Mouse (Mus musculus) ES-E14 (cell line): ENCODE measurements at regions not wholly inside any gene's neighbourhood (a gene's known extent, or its start where the extent isn't known, plus 50 kb on each side); places are given as distances from the start of the nearest gene placed in this dataset.

Experiments used
- DNase-seq: peaks from one replicate; pipeline ENCODE4 v3.0.0-alpha.2; 2013; ENCODE audit warnings: low read depth, low spot score
- H3K27ac ChIP-seq: 2 replicates; pipeline ENCODE4 v1.5.1; 2012; ENCODE audit warnings: low read depth, mild to moderate bottlenecking, low read length, moderate library complexity, mixed read lengths; ENCODE audit not compliant: poor library complexity, insufficient read depth, severe bottlenecking
- H3K36me3 ChIP-seq: 2 replicates; pipeline ENCODE4 v1.6.1; 2012; ENCODE audit warnings: mild to moderate bottlenecking, low read length, moderate library complexity, mixed read lengths; ENCODE audit not compliant: control insufficient read depth, poor library complexity, insufficient read depth, severe bottlenecking
- H3K4me1 ChIP-seq, 2 experiments: fragments of 150-350 bp in 1 of 2; sonication (generic) in 1 of 2; 2 replicates each; pipeline ENCODE4 v1.6.1; 2012; ENCODE audit warnings: low read length in 2 of 2, mild to moderate bottlenecking in 1 of 2, mixed read lengths in 1 of 2; ENCODE audit not compliant: control insufficient read depth in 2 of 2, insufficient read depth in 2 of 2, poor library complexity in 1 of 2
- H3K4me3 ChIP-seq, 2 experiments: fragments of 150-350 bp in 1 of 2; sonication (generic) in 1 of 2; 2 replicates each; pipeline ENCODE4 v1.5.1; 2012; ENCODE audit warnings: low read length in 2 of 2, low read depth in 1 of 2, mild to moderate bottlenecking in 1 of 2, mixed read lengths in 1 of 2; ENCODE audit not compliant: insufficient read depth in 1 of 2, poor library complexity in 1 of 2, severe bottlenecking in 1 of 2
- H3K9ac ChIP-seq: 2 replicates; pipeline ENCODE4 v1.6.1; 2012; ENCODE audit warnings: low read depth, mild to moderate bottlenecking, low read length, mixed read lengths; ENCODE audit not compliant: poor library complexity, insufficient read depth, severe bottlenecking
- H3K9me3 ChIP-seq: fragments of 150-350 bp; sonication (generic); 2 replicates; pipeline ENCODE4 v1.6.1; 2012; ENCODE audit warnings: low read depth, mild to moderate bottlenecking, low read length; ENCODE audit not compliant: control insufficient read depth, insufficient read depth
- CHD2 ChIP-seq: IDR thresholded peaks from 2 replicates; pipeline ENCODE4 v1.6.1; 2014; ENCODE audit warnings: mild to moderate bottlenecking, low read depth, low read length, inconsistent platforms
- HCFC1 ChIP-seq: IDR thresholded peaks from 2 replicates; pipeline ENCODE4 v1.6.1; 2012; ENCODE audit warnings: low read length, inconsistent platforms, borderline replicate concordance; ENCODE audit not compliant: insufficient read depth
- MAFK ChIP-seq: IDR thresholded peaks from 2 replicates; pipeline ENCODE4 v1.6.1; 2014; ENCODE audit warnings: mild to moderate bottlenecking, low read depth, low read length, inconsistent platforms; ENCODE audit not compliant: insufficient read depth
- ZC3H11A ChIP-seq: IDR thresholded peaks from 2 replicates; pipeline ENCODE4 v1.6.1; 2012; ENCODE audit warnings: low read depth, mild to moderate bottlenecking, inconsistent platforms, low read length, borderline replicate concordance
- ZNF384 ChIP-seq: IDR thresholded peaks from 2 replicates; pipeline ENCODE4 v1.6.1; 2012; ENCODE audit warnings: low read depth, low read length, inconsistent platforms
- in situ Hi-C, 2 experiments: fragments of 600-800 bp; cut with MboI; formaldehyde crosslinking; loops; one replicate each; pipeline ENCODE4 v1.15.1; 2025; ENCODE audit warnings: low sequenced_read_pairs in 2 of 2, inconsistent platforms in 1 of 2; ENCODE audit not compliant: unreplicated experiment in 2 of 2

- in situ Hi-C loops: no loop called here
- Histone ChIP-seq H3K9ac (no peak overlapping the region), H3K9me3 (no peaks in the 10 kb centered on the region), H3K36me3 (no peaks in the 10 kb centered on the region), H3K4me1 (no peaks in the 10 kb centered on the region), H3K27ac (no peak overlapping the region), H3K4me3 (no peak overlapping the region)
- TF ChIP-seq ZC3H11A (no peak), HCFC1 (no peak), CHD2 (no peak), MAFK (no peak), ZNF384 (no peak)
- DNase-seq: no peak
Observed at GRCm38 (mm10) chr16:57890135-57890534, 135.6 kb upstream of the Col8a1 start.

- Histone ChIP-seq H3K36me3 (no peaks in the 10 kb centered on the region), H3K27ac (no peak overlapping the region), H3K9ac (no peak overlapping the region), H3K4me1 (no peaks in the 10 kb centered on the region), H3K4me3 (no peak overlapping the region), H3K9me3 (no peaks in the 10 kb centered on the region)
- TF ChIP-seq HCFC1 (no peak), ZNF384 (no peak), MAFK (no peak), CHD2 (no peak), ZC3H11A (no peak)
- in situ Hi-C loops: no loop called here
- DNase-seq: no peak
Observed at GRCm38 (mm10) chr16:57893111-57893510, 138.6 kb upstream of the Col8a1 start.

- Histone ChIP-seq H3K4me1 (no peaks in the 10 kb centered on the region), H3K27ac (no peak overlapping the region), H3K9me3 (no peaks in the 10 kb centered on the region), H3K36me3 (no peaks in the 10 kb centered on the region), H3K4me3 (no peak overlapping the region), H3K9ac (no peak overlapping the region)
- no peak for DNase-seq
- TF ChIP-seq HCFC1: no peak
- no peak for TF ChIP-seq CHD2
- TF ChIP-seq MAFK: no peak
- TF ChIP-seq ZC3H11A: no peak
- TF ChIP-seq ZNF384: no peak
- in situ Hi-C loops: no loop called here
Observed at GRCm38 (mm10) chr16:57893698-57894352, 139.3 kb upstream of the Col8a1 start.

GRCm38 (mm10) chr16:57901006-57901405 is 146.5 kb upstream of the Col8a1 start:
- no peaks in the 10 kb centered on the region for H3K4me1 ChIP-seq
- H3K4me3 ChIP-seq: no peak overlapping the region
- no peak for TF ChIP-seq MAFK
- TF ChIP-seq ZNF384: no peak
- TF ChIP-seq CHD2: no peak
- TF ChIP-seq ZC3H11A: no peak
- no peaks in the 10 kb centered on the region for H3K36me3 ChIP-seq
- no peak for DNase-seq
- no peaks in the 10 kb centered on the region for H3K9me3 ChIP-seq
- no peak overlapping the region for H3K27ac ChIP-seq
- in situ Hi-C loops: no loop called here
- H3K9ac ChIP-seq: no peak overlapping the region

- in situ Hi-C loops: no loop called here
- no peak for DNase-seq
- no peaks in the 10 kb centered on the region for H3K9me3 ChIP-seq
- H3K9ac ChIP-seq: no peak overlapping the region
- no peaks in the 10 kb centered on the region for H3K4me1 ChIP-seq
- no peak for TF ChIP-seq CHD2
- TF ChIP-seq ZC3H11A: no peak
- no peak for TF ChIP-seq MAFK
- no peak for TF ChIP-seq HCFC1
- TF ChIP-seq ZNF384: no peak
- H3K4me3 ChIP-seq: no peak overlapping the region
- H3K36me3 ChIP-seq: no peaks in the 10 kb centered on the region
- H3K27ac ChIP-seq: no peak overlapping the region
Observed at GRCm38 (mm10) chr16:57902498-57902897, 148.0 kb upstream of the Col8a1 start.
